Mouse (Mus musculus): ENCODE data around the gene Dnajc28. TPM values are rescaled to one million over a fixed set of nuclear protein-coding genes. Genes with fewer than 3 reads are reported as not detected.

The Dnajc28 gene
- polyA plus RNA-seq (2015; fragmentation: Nextera tagmentation; extraction: Ambion mirVana) = 4.6 and 7.0 TPM in 2 replicates

DNA sequence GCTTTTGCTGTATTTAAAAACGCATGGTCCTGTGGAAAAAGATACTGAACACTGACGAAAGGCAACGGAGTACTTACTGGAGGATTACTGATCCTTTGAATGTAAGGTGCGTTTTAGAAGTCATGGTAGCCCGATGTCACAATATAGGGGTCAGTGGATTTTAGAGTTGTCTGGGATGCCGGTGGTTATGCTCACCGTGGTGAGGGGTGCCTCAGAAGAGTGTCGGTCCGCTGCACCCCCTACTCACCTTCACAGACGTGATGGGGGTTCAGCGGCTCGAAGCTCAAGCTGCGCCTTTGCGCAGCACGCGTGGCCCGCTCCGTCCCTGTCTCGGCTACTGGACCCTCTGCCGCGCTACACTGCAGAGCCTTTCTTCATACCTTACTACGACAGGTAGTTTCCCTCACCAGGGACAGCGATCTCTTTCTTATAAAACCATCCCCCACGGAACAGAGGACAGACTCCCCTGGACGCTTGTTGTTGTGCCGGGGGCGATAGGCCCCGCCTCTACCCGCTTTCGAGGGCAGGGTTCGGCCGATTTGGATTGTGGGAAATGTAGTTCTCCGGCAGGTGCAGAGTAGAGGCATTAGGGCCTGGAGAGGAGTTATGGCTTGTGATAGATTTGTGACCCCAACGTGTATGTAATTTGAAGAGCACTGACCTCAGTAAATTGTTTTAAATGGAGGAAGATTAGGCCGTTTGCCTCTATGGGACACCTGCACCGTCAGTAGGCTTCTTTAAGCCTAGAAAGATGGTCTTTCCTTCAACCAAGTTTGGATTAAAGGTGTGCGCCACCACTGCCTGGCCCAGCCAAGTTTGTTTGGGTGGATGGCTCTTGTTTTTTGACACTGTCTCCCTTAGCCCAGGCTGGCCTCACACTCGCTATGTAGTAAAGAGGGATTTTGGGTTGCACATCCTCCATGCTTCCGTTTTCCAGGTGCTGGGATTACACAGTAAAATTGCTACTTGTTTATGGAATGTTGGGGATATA, at the start of gene Dnajc28:
Gene Dnajc28, minus strand, starts transcription at position 516 of the 991 bp plus-strand sequence.
- Histone ChIP-seq H3K36me3 (peaks cover 33% of the 10 kb centered on the region), H3K4me1 (replicated peaks) (peaks cover 4% of the 10 kb centered on the region; the same call in 1 of the 2 replicates), H3K27me3 (no peaks in the 10 kb centered on the region), H3K27ac (no peak within 1 kb of the TSS), H3K4me2 (peak within 1 kb of the TSS; percentile 82), H3K9me3 (replicated peaks) (no peaks in the 10 kb centered on the region), H3K9ac (peak within 1 kb of the TSS; percentile 68), H3K4me3 (peak within 1 kb of the TSS; percentile 76)
- 10% methylated on average over 39 of the region's 39 CpGs for WGBS
- peak; percentile 87 for ATAC-seq (replicated peaks; ENCODE audit: insufficient number of reproducible peaks, insufficient read depth, low FRiP score, low read depth)

GRCm38 (mm10) chr16:91663795-91664194, 45.0 kb upstream of the Dnajc28 start:
- WGBS = 93% methylated on average over 3 of the region's 3 CpGs
- Histone ChIP-seq H3K27ac (no peak overlapping the region), H3K4me3 (no peak overlapping the region), H3K36me3 (peaks cover 87% of the 10 kb centered on the region), H3K4me2 (no peak overlapping the region), H3K4me1 (replicated peaks) (peaks cover 7% of the 10 kb centered on the region), H3K9ac (no peak overlapping the region), H3K9me3 (replicated peaks) (no peaks in the 10 kb centered on the region), H3K27me3 (no peaks in the 10 kb centered on the region)
- no peak for ATAC-seq (replicated peaks; ENCODE audit: insufficient number of reproducible peaks, insufficient read depth, low FRiP score, low read depth)

- H3K9ac ChIP-seq = no peak overlapping the region
- no peak for ATAC-seq (replicated peaks; ENCODE audit: insufficient number of reproducible peaks, insufficient read depth, low FRiP score, low read depth)
- 87% methylated on average over 16 of the region's 16 CpGs for WGBS
Observed at GRCm38 (mm10) chr16:91662336-91662735, 43.5 kb upstream of the Dnajc28 start.

DNA sequence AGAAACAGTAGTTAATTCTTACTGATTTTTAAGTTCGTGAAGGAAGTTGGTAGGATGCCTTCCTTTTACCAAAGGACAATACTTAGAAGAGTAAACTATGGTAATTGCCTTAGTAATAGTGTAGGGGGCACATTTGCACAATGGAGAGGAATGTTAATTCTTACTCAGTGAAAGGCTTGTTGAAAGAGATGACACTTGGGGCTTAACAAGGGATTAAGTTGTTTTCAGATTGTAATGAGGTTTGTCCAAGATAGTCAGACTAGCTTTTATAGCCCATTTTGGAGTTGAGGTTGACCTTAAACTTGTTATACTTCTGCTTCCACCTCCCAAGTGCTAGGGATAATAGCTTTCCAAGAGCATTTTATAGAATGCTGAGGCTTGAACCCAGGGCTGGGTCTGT, 42.6 kb upstream of the Dnajc28 start:
- no peak for ATAC-seq (replicated peaks; ENCODE audit: insufficient number of reproducible peaks, insufficient read depth, low FRiP score, low read depth)
- Histone ChIP-seq H3K27me3 (no peaks in the 10 kb centered on the region), H3K27ac (no peak overlapping the region), H3K36me3 (peaks cover 93% of the 10 kb centered on the region), H3K9me3 (replicated peaks) (no peaks in the 10 kb centered on the region), H3K4me2 (no peak overlapping the region), H3K4me3 (no peak overlapping the region), H3K4me1 (replicated peaks) (peaks cover 7% of the 10 kb centered on the region), H3K9ac (no peak overlapping the region)
- WGBS = 83% methylated on average over 1 of the region's 1 CpGs

More at GRCm38 (mm10) chr16:91662336-91662735, 43.5 kb upstream of the Dnajc28 start:
- no peaks in the 10 kb centered on the region for H3K27me3 ChIP-seq
- H3K9me3 ChIP-seq (replicated peaks) = no peaks in the 10 kb centered on the region
- H3K4me3 ChIP-seq = no peak overlapping the region
- H3K36me3 ChIP-seq = peaks cover 93% of the 10 kb centered on the region
- H3K27ac ChIP-seq = no peak overlapping the region
- H3K4me2 ChIP-seq = no peak overlapping the region
- peaks cover 7% of the 10 kb centered on the region for H3K4me1 ChIP-seq (replicated peaks)

DNA sequence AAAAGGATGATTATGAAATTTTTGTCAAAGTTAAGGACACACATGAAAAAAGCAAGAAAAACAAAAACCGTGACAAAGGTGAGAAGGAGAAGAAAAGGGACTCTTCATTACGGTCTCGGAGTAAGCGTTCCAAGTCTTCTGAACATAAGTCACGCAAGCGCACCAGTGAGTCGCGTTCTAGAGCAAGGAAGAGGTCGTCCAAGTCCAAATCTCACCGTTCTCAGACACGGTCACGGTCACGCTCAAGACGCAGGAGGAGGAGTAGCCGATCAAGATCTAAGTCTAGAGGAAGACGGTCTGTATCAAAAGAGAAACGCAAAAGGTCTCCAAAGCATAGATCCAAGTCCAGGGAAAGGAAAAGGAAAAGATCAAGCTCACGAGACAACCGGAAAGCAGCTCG, 41.0 kb upstream of the Dnajc28 start:
- H3K27me3 ChIP-seq = no peaks in the 10 kb centered on the region
- no peak for ATAC-seq (replicated peaks; ENCODE audit: insufficient number of reproducible peaks, insufficient read depth, low FRiP score, low read depth)
- no peak overlapping the region for H3K4me3 ChIP-seq
- H3K36me3 ChIP-seq = peaks cover 93% of the 10 kb centered on the region
- no peaks in the 10 kb centered on the region for H3K9me3 ChIP-seq (replicated peaks)
- WGBS = 97% methylated on average over 20 of the region's 20 CpGs
- peaks cover 7% of the 10 kb centered on the region for H3K4me1 ChIP-seq (replicated peaks)
- H3K9ac ChIP-seq = no peak overlapping the region
- H3K4me2 ChIP-seq = no peak overlapping the region
- H3K27ac ChIP-seq = no peak overlapping the region

DNA sequence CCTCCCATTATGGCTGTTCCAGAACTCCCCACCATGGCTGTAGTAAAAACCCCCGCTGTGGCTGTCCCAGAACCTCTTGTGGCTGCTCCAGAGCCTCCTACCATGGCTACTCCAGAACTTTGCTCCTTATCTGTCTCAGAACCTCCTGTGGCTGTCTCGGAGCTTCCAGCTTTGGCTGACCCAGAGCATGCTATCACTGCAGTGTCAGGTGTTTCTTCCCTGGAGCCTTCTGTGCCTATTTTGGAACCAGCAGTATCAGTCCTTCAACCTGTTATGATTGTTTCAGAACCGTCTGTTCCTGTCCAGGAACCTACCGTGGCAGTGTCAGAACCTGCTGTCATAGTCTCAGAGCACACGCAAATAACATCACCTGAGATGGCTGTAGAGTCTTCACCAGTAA, 39.6 kb upstream of the Dnajc28 start:
- H3K4me2 ChIP-seq = no peak overlapping the region
- no peak overlapping the region for H3K4me3 ChIP-seq
- H3K36me3 ChIP-seq = peaks cover 91% of the 10 kb centered on the region
- H3K9ac ChIP-seq = no peak overlapping the region
- H3K4me1 ChIP-seq (replicated peaks) = peaks cover 7% of the 10 kb centered on the region
- no peaks in the 10 kb centered on the region for H3K9me3 ChIP-seq (replicated peaks)
- H3K27ac ChIP-seq = no peak overlapping the region
- 78% methylated on average over 5 of the region's 5 CpGs for WGBS
- no peak for ATAC-seq (replicated peaks; ENCODE audit: insufficient number of reproducible peaks, insufficient read depth, low FRiP score, low read depth)
- no peaks in the 10 kb centered on the region for H3K27me3 ChIP-seq

DNA sequence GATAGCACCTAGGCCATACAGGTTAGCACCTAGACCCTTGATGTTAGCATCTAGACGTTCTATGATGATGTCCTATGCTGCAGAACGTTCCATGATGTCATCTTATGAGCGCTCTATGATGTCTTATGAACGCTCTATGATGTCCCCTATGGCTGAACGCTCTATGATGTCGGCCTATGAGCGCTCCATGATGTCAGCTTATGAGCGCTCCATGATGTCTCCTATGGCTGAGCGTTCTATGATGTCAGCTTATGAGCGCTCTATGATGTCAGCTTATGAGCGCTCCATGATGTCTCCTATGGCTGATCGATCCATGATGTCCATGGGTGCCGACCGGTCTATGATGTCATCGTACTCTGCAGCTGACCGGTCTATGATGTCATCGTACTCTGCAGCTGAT, 38.5 kb upstream of the Dnajc28 start:
- Histone ChIP-seq H3K27ac (no peak overlapping the region), H3K9me3 (replicated peaks) (no peaks in the 10 kb centered on the region), H3K36me3 (peaks cover 83% of the 10 kb centered on the region), H3K9ac (no peak overlapping the region), H3K4me2 (no peak overlapping the region), H3K27me3 (no peaks in the 10 kb centered on the region), H3K4me1 (replicated peaks) (peaks cover 11% of the 10 kb centered on the region), H3K4me3 (no peak overlapping the region)
- 0 out of 2 replicates have a peak, but pooled peaks have one; percentile 14 for ATAC-seq (replicated peaks; ENCODE audit: insufficient number of reproducible peaks, insufficient read depth, low FRiP score, low read depth)
- WGBS = 97% methylated on average over 17 of the region's 17 CpGs

GRCm38 (mm10) chr16:91655285-91655684, 36.5 kb upstream of the Dnajc28 start:
- no peak overlapping the region for H3K27ac ChIP-seq
- H3K9ac ChIP-seq = no peak overlapping the region
- no peak overlapping the region for H3K4me2 ChIP-seq
- WGBS = 94% methylated on average over 9 of the region's 9 CpGs
- no peak for ATAC-seq (replicated peaks; ENCODE audit: insufficient number of reproducible peaks, insufficient read depth, low FRiP score, low read depth)
- no peaks in the 10 kb centered on the region for H3K9me3 ChIP-seq (replicated peaks)
- peaks cover 73% of the 10 kb centered on the region for H3K36me3 ChIP-seq
- H3K4me3 ChIP-seq = no peak overlapping the region
- H3K27me3 ChIP-seq = no peaks in the 10 kb centered on the region
- peaks cover 8% of the 10 kb centered on the region for H3K4me1 ChIP-seq (replicated peaks)

GRCm38 (mm10) chr16:91652191-91652590, 33.4 kb upstream of the Dnajc28 start:
- Histone ChIP-seq H3K4me2 (no peak overlapping the region), H3K36me3 (peaks cover 43% of the 10 kb centered on the region), H3K27ac (no peak overlapping the region), H3K4me1 (replicated peaks) (peaks cover 14% of the 10 kb centered on the region), H3K27me3 (no peaks in the 10 kb centered on the region), H3K9ac (no peak overlapping the region), H3K4me3 (no peak overlapping the region), H3K9me3 (replicated peaks) (no peaks in the 10 kb centered on the region)
- 91% methylated on average over 3 of the region's 3 CpGs for WGBS
- no peak for ATAC-seq (replicated peaks; ENCODE audit: insufficient number of reproducible peaks, insufficient read depth, low FRiP score, low read depth)

GRCm38 (mm10) chr16:91649781-91650180, 31.0 kb upstream of the Dnajc28 start:
- no peak overlapping the region for H3K4me3 ChIP-seq
- H3K9me3 ChIP-seq (replicated peaks) = no peaks in the 10 kb centered on the region
- H3K27me3 ChIP-seq = no peaks in the 10 kb centered on the region
- H3K27ac ChIP-seq = no peak overlapping the region
- H3K9ac ChIP-seq = no peak overlapping the region
- ATAC-seq (replicated peaks; ENCODE audit: insufficient number of reproducible peaks, insufficient read depth, low FRiP score, low read depth) = no peak
- H3K4me1 ChIP-seq (replicated peaks) = peaks cover 14% of the 10 kb centered on the region
- H3K36me3 ChIP-seq = peaks cover 18% of the 10 kb centered on the region
- H3K4me2 ChIP-seq = peak overlapping the region; percentile 33; the same call in 1 of the 2 replicates

- Histone ChIP-seq H3K27ac (no peak overlapping the region), H3K4me3 (peak overlapping the region; percentile 70), H3K4me2 (peak overlapping the region; percentile 65), H3K4me1 (replicated peaks) (peaks cover 14% of the 10 kb centered on the region), H3K27me3 (no peaks in the 10 kb centered on the region), H3K36me3 (peaks cover 15% of the 10 kb centered on the region), H3K9ac (0 out of 2 replicates have a peak overlapping the region, but pooled peaks have one; percentile 12), H3K9me3 (replicated peaks) (no peaks in the 10 kb centered on the region)
- ATAC-seq (replicated peaks; ENCODE audit: insufficient number of reproducible peaks, insufficient read depth, low FRiP score, low read depth) = no peak
- WGBS = 58% methylated on average over 3 of the region's 3 CpGs
Observed at GRCm38 (mm10) chr16:91649246-91649645, 30.4 kb upstream of the Dnajc28 start.

Measured in heart, embryonic 15.5 days (tissue).